Mouse (Mus musculus) right cerebral cortex, postnatal 36 days (tissue): Measurements from ENCODE around the gene Lrrc27.

Experiments used
- DNase-seq, 2 experiments: peaks; one replicate each; pipeline ENCODE4 v3.0.0; 2022; ENCODE audit warnings: low spot score in 2 of 2, mixed read lengths in 1 of 2

Gene Lrrc27

DNA sequence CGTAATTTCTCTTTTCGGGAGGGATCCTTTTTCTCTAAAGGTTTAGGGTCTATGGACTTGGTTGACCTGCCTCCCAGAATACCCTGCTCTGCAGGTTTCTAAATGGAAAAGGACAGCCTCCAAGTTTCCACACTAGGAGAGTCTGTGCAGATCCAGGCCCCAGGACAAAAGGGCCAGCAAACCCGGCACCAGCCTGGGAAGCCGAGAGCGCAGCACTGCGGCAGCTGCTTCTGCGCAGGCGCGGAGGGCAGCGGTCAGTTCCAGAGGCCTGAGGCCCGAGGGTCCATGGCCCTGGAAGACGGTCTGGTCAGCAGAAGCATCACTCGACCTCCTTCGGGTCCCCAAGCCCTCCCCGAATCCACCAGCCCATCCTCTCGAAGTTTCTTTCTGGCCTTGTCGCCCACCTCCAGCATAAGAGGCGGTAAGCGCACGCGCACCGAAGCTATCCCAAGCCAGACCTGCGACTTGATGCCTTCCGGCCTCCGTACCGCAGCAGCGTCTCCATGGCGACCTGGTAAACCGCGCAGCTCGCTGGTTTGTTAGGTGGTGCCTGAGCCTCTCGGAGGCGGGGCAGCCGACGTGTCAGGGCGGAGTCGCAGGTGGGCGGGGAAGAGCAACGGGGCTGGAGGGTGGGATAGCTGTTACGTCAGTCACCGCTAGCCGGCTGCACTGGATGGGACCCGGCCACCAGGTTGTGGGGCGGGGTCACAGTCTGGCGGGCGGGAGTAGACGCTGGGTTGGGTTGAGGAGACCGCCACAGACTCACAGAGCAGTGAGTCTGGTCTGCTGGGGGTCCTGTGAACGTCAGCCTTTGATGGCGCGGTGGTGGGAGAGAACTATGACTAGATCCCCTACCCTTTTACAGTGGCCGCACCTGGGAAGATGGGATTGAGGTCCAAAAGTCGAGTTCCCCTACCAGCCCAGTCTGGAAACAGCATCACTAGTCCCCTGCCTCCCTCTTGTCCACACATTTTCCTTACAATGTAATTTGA lies at the start of gene Lrrc27, which contains the start of gene Stk32c:
TSS of gene Lrrc27 (plus strand) at position 235 of the 992 bp plus-strand sequence.
TSS of gene Stk32c (minus strand) at position 554 of the 992 bp plus-strand sequence.
- DNase-seq = peak; percentile 98

GRCm38 (mm10) chr7:139164410-139164809 lies 48.4 kb upstream of the Lrrc27 start:
- peak; percentile 80 to 93 for DNase-seq

DNA sequence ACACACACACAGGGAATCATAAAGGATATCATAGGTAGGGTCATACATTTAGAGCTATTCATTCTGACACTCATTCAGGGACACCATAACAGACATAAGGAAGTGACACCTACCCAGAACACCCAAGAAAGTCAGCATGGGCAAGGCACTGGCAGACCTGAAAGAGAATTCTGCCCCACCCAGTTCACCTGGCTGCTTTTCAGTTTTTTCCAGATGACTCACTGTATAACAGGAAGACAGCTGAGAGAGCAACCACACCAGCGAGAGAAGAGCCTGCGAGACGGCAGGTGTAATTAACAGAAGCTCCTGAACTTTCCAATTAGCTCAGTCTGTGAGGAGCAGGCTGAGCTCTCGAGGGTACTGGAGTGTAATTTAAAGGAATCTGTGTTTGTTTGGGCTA lies 43.6 kb upstream of the Lrrc27 start:
- no peak for DNase-seq

DNA sequence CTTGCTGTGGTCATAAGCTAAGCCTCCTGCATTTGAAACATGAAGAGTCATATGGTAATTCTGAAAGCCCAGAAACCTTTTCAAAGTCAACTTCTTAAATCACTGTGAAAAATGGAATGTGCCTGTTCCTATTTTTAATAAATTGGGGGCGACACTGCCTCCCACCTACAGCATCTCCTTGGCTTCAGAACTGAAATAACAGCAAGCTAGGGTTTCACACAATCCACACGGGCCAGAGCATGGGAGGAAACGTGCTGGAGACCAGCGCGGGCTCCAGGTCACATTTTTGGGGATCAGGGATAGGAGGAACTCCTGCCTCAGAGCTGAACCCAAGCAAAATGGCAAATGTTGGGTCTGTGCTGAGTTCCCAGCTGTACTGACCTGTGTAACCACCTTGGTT lies 33.5 kb upstream of the Lrrc27 start:
- DNase-seq = peak in 1 of 2 experiments; percentile 69

- no peak for DNase-seq
These were observed 32.7 kb upstream of the Lrrc27 start for GRCm38 (mm10) chr7:139180058-139180457.

DNA sequence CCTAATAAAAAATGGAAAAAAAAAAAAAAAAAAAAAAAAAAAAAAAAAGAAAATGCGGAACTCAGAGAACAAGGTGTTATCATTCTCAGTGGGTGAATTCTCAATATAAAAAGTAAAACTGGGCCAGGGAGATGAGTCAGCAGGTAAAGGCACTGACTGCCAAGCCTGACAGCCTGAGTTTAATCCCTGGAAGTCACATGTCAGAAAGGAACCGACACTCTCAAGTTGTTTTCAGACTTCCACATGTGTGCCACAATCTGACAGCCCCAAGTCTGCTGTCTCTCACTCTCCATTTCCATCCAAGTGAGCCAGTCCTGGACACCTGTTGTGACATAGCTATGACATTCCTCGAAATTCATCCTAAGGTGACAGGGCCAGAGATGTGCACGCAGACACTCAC lies 28.4 kb upstream of the Lrrc27 start:
- DNase-seq = no peak

DNA sequence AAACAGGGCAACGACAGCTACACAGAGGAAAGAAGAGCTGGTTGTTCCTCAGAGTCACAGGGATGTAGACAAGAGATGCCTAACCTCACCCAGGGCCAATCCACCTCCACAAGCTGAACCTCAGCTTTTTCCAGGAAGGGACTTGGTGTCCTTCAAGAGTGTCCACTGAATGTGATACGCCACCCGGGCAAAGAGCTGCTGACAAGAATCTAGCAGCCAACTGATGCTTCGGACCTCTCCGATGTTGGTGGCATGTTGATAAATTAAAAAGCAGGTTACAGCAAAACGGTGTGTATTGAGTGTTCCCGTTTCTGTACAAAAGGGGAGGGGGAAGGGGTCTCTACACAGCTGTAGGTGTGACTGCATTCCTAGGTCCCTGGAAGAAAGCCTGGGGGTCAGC lies 27.9 kb upstream of the Lrrc27 start:
- no peak for DNase-seq

- DNase-seq = no peak
These were observed 26.8 kb upstream of the Lrrc27 start for GRCm38 (mm10) chr7:139185971-139186370.

DNA sequence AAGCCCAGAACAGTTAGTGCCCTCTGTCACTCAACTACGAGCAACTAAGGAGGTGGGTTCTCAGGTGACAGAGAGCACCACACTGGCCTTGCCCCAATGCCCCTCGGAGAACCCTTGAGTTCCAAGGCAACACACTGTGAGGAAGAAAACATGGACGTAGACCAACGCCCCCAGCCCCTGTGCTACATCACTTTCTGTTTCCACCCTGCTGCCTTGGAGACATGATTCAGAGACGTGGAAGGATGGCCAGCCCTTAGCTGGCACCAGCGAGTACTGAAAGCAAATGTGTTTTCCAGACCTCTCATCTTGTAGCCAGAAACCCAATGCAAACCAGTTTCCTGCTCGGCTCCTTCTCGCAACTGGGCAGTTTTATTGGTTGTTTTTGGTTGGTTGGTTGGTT lies 26.4 kb upstream of the Lrrc27 start:
- no peak for DNase-seq

GRCm38 (mm10) chr7:139187277-139187676 lies 25.5 kb upstream of the Lrrc27 start:
- no peak for DNase-seq

DNA sequence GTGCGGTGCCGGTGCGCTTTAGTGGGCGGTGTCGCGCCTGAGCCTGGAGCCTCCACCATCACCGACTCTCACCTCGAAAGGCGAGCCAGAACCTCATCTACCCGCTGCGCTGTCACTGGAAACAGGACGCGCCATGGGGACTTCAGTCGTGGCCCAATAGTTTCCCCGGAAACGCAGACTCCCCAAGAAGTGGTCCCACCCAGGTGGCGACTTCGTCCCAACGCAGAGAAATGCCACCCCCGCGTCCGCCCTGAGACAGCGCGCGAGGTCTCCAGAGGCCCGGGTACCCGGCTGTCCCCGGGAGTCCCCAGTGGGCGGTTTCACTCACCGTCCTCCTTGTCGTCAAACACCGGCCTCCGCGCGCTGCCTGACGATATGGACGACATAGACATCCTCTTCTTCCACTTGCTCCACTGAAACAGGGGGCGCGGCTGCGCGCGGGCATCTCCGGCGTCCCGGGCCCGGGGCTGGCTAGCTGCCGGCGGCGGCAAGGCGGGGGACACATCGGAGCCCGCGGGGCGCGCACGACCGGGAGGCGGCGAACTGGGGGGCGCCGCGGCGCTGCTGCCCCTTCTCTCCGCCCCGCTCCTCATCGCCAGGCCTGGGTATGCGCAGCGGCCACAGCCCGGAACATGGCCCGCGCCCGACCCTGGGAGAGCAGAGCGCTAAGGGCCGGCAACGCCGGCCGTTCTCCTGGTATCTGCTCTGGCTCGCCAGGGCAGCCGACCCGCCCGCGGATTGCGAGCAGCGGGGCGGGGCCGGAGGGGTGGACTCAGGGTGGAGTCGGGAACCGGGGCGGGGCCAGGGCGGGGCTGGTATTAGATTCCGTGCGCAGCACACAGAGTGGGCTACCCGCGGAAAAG lies 24.8 kb upstream of the Lrrc27 start:
- peak; percentile 63 to 67 for DNase-seq

DNA sequence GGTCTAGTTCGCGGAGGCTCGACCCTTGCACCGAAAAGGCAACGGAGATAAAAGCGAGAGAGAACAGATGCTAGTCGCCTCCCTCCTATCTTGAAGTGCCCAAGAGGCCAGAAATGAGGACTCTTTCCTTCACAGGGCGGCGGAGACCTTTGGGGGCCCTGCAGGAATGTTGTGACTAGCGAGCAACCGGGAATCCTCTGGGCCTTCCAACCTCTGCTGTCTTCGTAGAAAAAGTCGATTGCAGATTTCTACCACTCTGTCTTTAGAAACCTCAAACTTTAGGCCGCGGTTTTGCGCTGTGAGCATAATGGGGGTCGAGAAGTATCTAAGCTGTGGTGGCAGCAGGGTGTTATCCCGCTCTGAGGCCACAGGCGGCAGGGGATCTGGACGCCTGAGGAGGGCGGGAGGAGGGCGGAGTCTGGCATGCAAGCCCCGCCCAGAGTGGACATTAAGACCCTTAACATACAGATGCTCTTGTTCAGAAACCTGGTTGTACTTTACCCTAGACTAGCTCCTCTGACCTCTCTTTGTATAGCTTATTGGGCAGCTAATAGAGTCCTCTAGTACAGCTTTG lies 24.1 kb upstream of the Lrrc27 start:
- no peak for DNase-seq

- peak in 1 of 2 experiments; percentile 0 for DNase-seq
These were observed 22.2 kb upstream of the Lrrc27 start for GRCm38 (mm10) chr7:139190616-139191015.

DNA sequence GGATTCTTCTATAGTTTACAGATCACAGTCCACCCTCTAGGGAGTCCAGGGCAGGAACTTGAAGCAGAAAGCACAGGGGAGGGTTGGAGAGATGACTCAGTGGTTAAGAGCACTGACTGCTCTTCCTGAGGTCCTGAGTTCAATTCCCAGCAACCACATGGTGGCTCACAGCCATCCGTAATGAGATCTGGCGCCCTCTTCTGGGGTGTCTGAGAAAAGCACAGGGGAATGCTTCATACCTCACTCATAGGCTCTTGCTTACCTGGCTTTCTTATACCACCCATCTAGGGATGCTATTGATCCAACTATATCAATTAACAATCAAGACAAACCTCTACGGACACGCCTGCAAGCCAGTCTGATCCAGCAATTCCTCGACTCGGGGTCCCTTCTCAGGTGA lies 21.2 kb upstream of the Lrrc27 start:
- DNase-seq = peak in 1 of 2 experiments; percentile 1

GRCm38 (mm10) chr7:139197022-139197421 lies 15.8 kb upstream of the Lrrc27 start:
- no peak for DNase-seq

- DNase-seq = peak; percentile 59 to 60
These were observed 12.7 kb upstream of the Lrrc27 start for GRCm38 (mm10) chr7:139200108-139200507.

- DNase-seq = no peak
These were observed 11.6 kb upstream of the Lrrc27 start for GRCm38 (mm10) chr7:139201209-139201608.

DNA sequence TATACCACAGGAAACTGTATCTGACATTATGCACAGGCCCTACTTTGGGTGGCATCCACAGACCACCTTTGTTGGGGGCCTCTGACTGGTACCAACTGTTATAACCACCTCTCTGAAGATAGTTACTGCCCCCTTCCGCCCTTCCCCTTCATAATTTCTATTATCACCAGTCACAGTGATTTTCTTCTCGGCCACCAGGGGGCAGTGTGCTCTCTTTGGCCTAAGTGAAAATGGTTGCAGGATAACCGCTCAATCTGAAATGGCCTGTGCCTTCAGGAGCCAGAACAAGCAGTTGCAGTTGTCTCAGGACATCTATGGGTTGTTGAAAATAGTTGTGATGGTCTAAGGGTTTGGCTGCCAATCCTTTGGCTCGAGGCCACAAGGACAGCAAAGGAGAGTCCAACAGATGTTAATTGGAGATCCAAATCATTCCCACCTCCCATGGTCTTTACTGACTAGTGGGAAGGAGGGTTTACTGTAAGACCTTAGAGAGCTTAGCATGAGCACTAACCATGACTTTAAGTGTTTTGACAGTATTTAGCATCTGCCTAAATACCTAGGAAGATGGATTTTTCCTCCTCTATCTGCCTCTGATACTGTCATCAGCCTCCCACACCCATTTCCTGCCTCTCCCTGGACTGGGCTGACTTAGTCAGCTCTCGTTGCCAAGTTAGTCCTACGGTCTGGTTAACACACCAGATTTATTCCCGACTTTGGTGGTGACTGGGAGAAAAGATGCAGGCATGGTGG lies 4.6 kb upstream of the Lrrc27 start:
- no peak for DNase-seq

DNA sequence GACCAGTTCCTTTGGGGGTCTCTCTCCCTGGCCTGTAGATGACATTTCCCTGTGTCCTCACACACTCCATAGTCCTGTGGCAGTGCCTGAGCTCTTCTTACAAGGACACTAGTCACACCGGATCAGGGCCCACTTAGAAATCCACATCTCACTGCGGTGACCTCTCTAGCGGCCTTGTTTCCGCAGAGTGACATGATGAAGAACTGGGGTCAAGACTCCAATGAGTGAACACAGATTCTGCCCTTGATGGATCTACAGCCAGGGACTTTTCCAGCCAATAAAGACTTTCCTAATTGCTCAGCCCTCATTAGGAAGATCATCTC lies 4.1 kb upstream of the Lrrc27 start:
- no peak for DNase-seq

GRCm38 (mm10) chr7:139211761-139212160 lies 1.0 kb upstream of the Lrrc27 start:
- no peak for DNase-seq

DNA sequence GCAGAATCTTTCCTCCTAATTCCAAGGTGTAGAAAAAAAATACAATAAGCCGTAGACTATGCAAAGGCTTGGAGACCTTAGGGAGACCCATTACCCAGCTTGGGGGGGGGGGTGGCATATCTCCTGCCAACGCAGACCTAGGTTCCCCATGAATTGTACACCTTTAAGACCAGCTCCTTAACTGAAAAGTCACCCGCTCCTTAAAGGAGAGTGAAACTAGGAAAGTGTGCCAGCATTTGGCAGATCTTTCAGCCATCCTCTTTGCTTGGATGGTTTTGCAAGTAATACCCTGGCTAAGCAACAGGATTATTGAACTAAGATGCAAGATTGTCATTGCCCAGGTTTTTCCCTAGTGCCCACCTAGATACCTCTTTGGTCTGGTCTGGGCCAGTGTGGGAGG lies 963 bp downstream of the Lrrc27 start:
- no peak for DNase-seq
